Mouse (Mus musculus): Measurements from ENCODE around the gene Cdkn2b. TPM values are rescaled to one million over a fixed set of nuclear protein-coding genes. Genes with fewer than 3 reads are reported as not detected.

Cdkn2b gene
- total RNA-seq, 2 experiments from 2014 or later, result 11.3 to 12.8 TPM

DNA sequence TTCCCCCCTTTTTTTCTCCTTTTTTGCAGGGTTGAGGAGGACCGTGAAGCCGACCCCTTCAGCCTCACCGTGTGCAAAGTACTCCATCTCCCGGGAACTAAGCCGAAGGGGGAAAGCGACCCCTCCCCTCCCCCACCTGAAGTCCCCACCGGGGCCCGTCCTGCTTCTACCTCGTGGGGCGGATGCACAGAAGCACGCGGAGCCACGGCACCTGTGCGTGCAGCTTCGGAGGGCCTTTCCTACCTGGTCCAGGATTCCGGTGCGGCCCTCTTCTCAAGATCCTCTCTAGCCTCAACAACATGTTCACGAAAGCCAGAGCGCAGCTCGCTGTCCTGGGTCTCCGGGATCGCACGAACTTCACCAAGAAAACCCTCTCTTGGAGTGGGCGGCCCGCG is 16.8 kb downstream of the Cdkn2b start:
- no peak for DNase-seq (ENCODE audit: low spot score in 2 of 2)

DNA sequence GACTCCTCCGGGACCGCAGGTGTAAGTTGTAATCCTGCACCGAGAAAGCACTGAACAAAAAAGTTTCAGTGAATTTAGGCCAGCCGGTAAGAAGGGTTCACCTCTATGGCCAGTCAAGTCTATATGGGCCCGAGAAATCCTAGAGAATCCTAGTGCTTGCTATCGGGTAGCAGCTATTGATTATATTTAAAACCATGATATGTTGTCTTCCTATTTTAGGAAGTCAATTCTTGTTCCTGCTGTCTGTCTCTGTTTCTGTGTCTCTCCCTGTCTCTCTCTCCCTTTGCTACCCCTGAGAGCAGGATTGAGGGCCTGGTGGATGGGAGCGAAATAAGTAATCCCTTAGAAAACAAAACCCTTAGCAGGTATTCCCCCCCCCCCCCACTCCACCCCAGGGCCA is 17.3 kb downstream of the Cdkn2b start:
- no peak for DNase-seq (ENCODE audit: low spot score in 2 of 2)

DNA sequence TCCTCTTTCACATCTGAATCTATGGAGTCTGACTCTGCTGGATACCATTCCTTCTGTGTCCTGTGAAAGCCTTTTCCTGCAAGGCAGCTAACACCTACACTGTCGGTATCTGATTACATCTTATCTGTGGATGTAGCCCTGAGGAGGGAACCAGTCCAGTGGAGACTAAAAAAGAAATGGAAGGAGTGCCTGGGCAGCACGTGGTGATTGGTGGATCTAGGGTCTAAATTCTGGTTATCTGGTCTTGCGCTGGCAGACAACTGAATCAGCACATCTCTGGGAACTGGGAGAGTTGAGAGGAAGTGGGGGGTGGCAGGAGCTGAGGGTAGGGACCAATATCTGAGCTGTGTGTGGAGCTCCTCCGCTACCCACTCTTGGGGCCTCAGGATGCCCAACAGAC is 21.8 kb downstream of the Cdkn2b start:
- no peak for DNase-seq (ENCODE audit: low spot score in 2 of 2)

DNA sequence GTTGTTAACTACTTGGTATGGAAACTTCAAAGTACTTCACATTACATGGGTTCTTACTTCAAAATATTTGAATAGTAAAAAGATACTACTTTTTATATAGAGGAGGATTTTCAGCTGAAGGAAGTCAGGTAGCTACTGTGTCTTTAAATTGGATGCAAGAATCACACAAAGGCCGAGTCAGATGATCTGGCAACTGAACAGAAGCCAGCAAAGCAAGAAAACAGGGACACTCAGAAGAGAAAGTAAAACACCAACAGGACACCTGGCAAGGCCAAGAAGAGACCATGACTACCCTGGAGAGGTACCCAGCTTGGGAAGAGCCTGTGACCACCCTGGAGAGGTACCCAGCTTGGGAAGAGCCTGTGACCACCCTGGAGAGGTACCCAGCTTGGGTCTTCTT is 24.3 kb downstream of the Cdkn2b start:
- DNase-seq (ENCODE audit: low spot score in 2 of 2), result no peak

DNA sequence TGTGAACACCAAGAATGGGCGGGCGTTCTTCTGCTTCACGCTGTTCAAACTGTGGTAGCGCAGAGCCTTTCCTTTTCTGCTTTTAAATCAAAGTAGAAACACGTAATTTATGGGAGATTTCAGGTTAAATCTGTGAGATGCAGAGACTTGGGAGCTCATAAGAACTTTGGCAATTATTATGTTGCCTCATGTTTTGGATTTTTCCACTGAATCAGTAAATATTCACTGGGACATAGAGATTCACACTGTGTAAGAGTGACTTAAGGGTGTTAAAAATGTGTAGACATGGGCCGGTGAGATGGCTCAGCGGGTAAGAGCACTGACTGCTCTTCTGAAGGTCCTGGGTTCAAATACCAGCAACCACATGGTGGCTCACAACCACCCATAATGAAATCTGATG is 25.2 kb downstream of the Cdkn2b start:
- no peak for DNase-seq (ENCODE audit: low spot score in 2 of 2)

DNA sequence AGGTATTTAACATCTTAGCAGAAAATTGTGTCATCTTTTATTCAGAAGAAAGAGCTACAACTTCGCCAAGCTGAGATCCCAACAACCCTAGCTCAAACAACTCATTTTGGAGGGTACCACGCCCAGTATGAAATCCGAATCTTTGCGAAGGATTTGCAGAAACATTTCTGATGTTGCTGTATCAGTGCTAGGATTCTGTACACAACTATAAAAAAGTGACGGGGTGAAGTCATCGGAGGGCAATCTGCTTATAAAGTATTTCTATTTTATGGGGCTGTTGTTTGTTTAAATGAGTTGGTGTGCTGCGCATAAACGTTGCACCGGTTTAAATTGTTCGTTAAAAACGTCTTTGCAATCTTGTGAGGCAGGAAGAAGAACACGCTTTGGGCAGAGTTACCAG is 28.2 kb downstream of the Cdkn2b start:
- DNase-seq (ENCODE audit: low spot score in 2 of 2), result no peak

DNA sequence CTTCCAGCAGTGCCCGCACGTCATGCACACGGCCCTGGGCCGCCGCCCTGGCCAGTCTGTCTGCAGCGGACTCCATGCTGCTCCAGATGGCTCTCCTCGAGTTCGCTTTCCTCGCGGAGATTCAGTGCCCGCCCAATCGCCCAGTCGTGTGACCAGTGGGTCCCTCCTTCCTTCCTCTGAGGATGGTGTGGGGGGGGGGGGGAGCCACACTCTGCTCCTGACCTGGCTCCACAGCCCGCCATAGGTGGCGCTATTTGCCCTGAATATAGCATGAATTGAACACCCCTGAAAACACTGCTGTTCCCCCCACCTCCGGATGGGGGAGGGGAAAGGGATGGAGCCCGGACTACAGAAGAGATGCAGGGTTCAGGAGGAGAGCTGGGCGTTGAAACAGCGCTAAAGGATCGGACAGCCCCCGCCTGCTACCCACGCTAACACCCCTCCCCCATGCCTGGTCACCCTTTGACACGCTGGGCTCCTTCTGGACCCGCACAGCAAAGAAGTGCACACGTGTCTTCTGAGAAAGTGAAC is 28.7 kb downstream of the Cdkn2b start:
- DNase-seq (ENCODE audit: low spot score in 2 of 2), result peak in 1 of 2 experiments; percentile 53

DNA sequence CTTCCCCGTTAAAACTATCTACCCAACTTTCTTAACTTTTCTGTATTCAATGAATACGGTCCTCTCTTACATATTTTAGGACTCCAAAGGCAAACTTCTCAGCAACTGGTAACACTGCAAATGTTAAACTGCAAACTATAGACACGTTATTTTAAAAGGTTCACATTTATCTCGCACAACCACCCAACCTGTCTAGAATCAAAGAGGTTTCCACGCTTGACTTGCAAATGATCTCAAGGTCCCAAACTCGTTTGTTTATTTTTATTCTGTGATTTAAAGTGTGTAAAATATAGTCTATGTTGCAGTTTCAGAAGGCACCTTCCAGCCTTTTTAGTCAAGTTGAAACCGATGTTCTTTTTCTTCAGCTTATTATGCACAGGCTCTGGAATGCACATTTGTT is 29.6 kb downstream of the Cdkn2b start:
- DNase-seq (ENCODE audit: low spot score in 2 of 2), result no peak

DNA sequence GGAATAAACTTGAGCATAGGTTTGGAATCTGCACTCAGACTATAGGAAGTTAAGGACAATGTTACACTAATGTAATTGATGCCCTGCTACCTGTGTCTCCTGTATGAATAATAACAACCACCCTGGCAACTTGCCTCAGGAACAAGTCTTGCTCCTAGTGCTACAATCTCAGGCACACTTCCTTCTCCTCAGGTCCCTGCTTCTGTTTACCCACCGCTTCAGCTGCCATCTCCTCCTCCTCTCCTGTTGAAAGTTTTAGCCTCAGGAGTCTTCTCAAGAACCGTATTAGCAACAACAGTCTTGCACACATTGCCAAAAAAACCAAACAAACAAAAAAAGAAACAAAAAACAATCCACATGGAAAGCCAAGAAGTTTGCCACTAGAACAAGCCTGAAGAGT is 31.2 kb downstream of the Cdkn2b start:
- DNase-seq (ENCODE audit: low spot score in 2 of 2), result no peak

DNA sequence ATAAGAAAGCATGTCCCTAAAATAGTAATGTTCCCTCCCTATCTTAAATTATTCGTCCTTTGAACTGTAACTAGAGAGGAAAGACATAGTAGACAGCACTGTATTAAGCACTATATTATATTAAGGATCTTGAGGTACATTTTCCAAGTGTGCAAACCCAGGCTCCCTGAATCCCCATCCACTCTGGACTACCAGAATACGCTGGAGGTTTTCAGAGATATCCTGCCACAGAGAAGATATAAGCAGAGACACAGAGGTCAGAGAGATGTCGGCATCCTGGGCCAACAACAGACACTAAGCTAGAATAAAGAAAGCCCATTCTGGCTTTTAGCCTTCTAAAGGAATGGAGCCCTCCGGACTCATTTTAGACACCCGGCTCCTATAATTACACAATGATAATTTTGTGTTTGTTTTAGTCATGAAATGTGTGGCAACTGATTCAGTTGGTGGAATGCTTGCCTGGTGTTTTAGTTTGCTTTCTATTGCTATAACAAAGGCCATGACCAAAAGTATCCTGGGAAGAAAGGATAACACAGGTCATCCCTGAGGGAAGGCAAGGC is 33.4 kb downstream of the Cdkn2b start:
- DNase-seq (ENCODE audit: low spot score in 2 of 2), result no peak

DNA sequence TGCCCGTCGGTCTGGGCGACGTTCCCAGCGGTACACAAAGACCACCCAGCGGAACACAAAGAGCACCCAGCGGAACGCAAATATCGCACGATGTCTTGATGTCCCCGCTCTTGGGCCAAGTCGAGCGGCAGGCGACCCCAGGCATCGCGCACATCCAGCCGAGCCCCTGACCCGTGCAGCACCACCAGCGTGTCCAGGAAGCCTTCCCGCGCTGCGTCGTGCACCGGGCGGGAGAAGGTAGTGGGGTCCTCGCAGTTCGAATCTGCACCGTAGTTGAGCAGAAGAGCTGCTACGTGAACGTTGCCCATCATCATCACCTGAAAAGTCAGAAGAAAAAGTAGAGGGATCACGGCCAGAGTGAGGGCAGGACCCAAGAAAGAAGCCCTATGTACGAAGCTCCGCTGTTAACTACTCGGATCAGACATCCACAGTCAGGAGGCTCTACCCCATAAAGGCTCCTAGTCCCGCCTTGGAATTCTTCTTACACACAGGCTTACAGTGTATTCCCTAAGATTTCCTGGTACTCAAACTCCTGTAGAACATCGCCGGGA is 34.1 kb downstream of the Cdkn2b start:
- no peak for DNase-seq (ENCODE audit: low spot score in 2 of 2)

DNA sequence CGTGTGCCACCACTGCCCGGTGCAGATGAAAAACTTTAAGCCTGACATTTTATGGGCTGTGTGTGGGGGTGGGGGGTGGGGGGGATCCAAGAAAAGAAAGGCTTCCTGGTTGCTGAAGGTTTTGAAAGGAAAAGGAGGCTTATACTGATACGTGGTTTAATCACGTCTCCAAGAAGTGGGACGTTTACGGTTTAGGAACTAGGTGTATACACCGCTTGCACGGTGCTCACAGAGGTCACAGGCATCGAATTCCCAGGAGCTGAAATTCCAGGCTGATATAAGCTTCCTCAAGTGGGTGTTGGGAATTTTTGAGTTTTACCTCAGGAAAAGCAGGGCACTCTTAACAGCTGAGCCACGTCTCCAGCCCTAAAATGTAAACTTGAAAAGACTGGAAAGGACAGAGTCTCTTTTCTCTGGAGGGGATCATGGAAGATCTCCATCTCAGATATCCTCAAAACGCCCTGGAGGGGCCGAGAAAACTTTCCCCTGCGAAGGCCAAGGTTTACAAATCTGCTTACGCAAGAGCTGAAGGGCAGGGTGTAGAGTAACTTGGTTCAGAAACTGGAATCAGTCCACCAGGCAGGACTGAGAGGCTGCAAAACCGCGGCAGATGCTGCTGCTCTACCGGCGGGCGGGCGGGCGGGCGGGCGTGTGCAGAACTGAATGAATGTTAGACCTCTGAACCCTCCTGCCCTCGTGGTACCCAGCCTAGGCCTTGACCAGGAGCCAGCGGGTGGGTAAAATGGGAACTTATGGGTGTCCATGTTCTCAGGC is 34.8 kb downstream of the Cdkn2b start:
- DNase-seq (ENCODE audit: low spot score in 2 of 2), result no peak

DNA sequence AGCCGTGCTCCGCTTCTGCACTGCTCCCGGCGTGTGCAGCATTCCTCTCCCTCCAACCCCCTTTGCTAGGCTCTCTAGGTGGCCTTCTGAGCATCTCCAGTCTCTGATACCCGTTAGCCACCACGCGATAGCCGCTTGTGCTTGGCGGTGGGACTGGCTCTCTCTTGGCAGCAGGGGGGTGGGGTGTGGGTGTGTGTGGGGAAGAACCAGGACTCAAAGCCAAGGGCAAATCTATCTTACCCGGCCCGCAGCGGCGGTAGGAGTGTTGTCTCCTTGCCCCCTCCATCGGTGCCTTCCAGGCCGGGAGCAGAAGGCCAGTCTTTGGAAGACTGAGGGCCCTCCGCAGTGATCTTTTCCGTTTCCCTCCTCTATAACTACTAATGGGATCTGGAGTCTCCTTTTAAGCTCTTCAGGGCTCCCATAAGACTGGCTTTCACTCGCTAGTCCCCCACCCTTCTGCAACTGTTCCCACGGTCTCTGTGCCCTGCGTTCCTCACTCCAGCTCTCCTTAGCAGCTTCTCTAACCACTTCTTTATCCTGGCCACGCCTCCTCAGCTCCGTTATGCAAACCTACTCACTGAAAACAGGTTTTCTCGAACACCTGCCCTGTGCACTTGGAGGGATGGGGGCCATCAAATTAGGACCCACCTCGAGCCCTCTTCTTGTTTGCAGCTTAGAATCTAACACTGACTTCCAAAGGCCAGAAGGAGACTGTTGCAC is 35.9 kb downstream of the Cdkn2b start:
- DNase-seq (ENCODE audit: low spot score in 2 of 2), result no peak

DNA sequence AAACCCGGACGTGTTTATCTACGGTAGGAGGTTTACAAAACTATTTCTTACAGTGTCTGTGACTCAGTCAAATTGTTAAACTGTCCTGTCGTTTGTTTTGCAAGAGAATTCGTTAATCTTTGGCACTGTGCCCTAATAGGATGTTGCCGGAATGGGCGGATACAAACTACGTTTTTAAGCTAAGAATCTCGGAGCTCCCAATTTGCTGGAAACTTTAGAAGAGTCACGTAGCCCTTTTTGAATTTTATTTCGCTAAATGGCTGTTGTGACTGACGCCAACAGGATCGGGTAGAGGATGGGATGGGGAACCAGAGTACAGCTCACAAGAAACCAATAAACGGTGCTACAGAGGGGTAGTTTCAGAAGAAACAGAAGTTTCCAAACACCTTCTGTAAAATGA is 36.8 kb downstream of the Cdkn2b start:
- no peak for DNase-seq (ENCODE audit: low spot score in 2 of 2)

DNA sequence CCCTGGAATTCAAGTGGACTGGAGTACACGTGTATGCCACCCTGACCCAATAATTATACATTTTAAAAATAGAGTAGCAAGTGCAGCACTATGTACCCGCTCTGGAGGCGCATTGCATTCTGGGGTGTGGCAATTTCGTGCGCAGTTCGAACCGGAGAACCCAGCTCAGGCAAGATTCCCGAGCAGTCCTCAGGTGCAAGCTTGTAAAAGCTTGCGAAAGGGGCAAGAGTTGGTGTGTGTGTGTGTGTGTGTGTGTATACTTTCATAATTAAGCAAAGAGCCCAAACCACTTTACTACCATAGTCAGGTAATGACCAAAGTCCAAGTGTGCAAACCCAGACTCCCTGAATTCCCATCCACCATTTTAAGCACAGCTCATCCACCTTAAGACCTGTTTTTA is 37.3 kb downstream of the Cdkn2b start:
- no peak for DNase-seq (ENCODE audit: low spot score in 2 of 2)

DNA sequence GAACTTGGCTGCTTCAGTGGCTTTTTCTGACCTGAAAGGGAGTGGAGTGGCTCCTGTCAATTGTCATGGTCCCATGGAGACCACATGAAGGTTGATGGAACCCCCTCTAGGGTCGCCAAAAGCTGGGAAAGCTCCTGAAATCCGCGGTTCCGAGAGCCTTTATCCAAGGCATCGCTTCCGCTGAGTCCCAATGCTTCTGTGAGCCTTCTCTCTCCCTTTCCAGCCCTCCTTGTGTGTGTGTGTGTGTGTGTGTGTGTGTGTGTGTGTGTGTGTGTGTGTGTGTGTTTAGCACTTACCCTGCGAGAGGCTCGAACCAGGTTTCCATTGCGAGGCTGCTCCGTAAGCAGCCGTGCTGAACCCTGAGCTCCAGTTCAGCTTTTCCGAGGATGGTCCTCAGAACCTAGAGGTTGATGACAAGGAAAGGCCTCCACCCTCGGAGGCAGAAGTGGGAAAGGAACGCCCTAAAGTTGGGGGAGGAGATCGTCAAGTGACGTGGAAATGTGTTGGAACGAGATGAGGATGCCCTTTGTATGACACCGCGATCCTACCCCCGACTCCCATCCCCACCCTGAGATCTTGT is 37.8 kb downstream of the Cdkn2b start:
- no peak for DNase-seq (ENCODE audit: low spot score in 2 of 2)

DNA sequence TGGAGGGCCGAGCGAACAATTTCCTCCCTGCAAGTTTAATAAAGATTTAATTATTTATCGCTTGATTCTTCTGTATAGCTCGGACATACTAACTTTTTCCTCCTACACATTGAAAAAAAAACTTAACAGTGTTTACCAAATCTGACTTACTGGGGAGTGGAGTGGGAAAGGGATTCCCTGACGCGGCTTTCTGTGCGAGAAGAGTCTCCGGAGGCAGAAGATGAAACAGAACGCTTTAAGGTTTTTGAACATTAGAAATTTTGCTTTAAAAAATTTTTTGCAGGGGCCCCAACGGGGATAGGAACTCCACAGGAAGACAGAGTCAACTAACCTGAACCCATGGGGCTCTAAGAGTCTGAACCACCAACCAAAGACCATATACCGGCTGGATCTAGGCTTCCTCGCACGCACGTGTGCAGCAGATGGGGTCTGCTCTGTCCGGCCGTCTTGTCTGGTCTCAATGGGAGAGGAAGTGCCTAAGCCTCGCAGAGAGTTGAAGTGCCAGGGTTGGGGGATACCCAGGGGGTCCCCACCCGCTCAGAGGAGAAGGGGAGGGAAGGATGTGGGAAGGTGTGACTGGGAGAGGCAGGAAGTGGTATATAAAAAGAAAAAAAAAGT is 38.6 kb downstream of the Cdkn2b start:
- no peak for DNase-seq (ENCODE audit: low spot score in 2 of 2)

DNA sequence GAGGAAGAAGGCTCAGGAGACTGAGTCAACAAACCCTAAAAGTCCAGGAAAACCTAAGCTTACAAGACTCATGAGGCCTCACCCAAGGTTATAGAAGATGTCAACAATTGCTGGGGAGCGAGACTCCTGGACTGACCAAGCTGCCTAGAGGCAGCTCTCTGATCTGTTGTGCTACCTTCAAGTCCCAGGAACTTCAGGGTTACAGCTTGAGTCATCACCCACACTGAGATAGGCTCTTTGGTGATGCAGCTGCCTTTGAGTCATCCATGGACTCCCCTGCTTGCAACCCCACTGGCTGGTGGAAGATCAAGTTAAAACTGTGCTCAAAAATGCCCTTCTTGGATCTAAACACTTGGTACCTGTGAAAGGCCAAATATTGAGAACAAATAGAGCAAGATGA is 53.1 kb downstream of the Cdkn2b start:
- DNase-seq (ENCODE audit: low spot score in 2 of 2), result no peak
